Mouse (Mus musculus) forelimb bud, embryonic 11.5 days (tissue): ENCODE results near the gene Rab40c.

Experiments
- DNase-seq: peaks from one replicate; pipeline ENCODE4 v3.0.0-alpha.2; 2012; ENCODE audit warnings: low read depth, low spot score

The Rab40c gene

DNA sequence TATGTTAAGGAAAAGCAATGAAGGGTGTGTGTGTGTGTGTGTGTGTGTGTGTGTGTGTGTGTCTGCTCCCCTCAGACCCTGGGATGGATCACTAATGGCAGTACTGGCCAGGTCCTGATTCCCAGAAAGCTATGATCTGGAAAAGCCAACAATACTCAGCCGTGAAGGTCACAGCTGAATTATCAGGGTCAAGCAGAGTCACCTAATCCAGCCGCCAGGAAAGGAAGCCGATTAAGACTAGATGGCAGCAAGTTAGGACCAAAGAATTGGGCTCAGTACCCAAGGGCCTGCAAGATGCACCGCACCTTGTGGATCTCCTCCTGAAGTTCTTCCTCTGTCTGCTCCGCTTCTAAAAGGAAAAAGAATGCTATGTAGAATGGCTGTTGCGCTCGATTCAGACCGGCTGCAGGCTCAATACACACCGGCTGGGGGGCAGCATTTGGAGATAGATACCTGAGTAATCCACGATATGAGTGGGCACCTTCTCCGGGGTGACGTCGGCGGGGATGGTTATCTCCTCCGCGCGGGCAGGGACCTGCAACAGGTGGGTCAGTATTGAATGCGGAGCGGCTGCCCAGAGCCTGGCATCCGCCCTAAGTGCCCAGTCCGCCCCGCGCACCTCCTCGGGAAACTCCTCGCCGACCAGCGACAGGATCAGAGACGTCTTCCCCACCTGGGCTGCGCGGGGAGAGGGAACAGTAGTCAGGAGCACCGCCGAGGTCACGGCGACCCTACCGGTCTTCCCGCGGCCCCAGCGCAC is 75.7 kb downstream of the Rab40c start:
- DNase-seq: no peak

GRCm38 (mm10) chr17:25843122-25843521 is 76.4 kb downstream of the Rab40c start:
- no peak for DNase-seq

GRCm38 (mm10) chr17:25842509-25842908 is 77.0 kb downstream of the Rab40c start:
- DNase-seq: no peak

DNA sequence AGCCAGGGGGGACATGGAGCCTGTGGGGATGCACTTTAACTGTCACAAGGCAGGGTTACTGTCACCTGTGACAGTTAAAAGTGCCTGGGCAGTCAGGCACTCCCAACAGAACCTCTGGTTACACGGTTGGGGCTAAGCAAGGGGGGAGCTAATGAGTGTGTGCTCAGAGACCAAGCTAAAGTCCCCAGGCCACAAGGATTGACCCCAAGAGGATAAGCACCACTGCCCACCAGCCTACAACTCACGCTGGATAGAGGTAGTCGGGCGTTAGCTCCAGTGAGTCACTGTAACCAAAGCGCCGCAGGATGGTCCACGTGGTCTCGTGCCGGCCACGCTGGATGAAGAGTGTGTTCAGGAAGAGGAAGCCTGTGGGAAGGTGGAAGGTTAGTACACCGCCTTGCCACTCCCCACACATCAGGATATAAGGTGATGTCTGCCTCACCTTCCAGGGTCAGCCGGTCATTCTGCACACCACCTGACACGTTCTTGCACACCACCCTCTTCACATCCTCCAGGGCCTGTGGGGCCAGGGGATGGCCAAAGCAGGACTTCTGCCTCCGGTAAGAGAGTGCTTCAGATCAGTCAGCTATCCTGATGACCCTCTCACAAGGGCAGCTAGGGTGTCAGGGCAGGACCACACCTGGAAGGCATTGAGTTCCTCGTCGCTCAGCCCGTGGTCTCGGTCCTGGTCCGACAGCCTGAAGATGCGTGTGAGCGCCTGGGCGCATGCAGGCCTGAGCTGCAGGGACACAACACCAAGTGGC is 78.2 kb downstream of the Rab40c start, which contains the start of gene Gm20683:
Gm20683 (minus strand) TSS at position 647 of the 764 bp plus-strand sequence.
- no peak for DNase-seq

DNA sequence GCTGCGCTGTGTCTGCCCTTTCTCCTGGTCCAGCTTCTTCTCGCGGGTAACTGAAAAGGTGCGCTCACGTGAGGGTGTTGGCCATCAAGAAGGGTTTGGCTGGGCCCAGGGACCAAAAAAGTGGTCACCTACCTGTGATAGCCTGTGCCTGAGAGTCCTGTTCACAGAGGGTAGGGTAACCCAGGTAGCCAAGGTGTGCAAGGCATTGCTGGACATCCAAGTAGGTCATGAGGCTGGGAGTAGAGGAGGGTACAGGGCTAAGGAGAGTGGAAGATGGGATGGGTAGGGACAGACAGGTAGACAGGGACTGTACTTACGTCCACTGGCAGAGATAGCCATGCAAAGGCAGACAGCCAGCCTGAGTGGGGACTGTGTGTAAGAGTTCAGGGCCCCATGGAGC is 79.0 kb downstream of the Rab40c start:
- DNase-seq: no peak

GRCm38 (mm10) chr17:25839455-25840235 is 79.9 kb downstream of the Rab40c start:
- no peak for DNase-seq

- DNase-seq: no peak
Observed at GRCm38 (mm10) chr17:25838904-25839303, 80.6 kb downstream of the Rab40c start.

- no peak for DNase-seq
Observed at GRCm38 (mm10) chr17:25837533-25837932, 82.0 kb downstream of the Rab40c start.

- DNase-seq: no peak
Observed at GRCm38 (mm10) chr17:25837076-25837410, 82.5 kb downstream of the Rab40c start, which contains the start of gene Rhbdl1. Rhbdl1 (minus strand) TSS chr17:25837295.

DNA sequence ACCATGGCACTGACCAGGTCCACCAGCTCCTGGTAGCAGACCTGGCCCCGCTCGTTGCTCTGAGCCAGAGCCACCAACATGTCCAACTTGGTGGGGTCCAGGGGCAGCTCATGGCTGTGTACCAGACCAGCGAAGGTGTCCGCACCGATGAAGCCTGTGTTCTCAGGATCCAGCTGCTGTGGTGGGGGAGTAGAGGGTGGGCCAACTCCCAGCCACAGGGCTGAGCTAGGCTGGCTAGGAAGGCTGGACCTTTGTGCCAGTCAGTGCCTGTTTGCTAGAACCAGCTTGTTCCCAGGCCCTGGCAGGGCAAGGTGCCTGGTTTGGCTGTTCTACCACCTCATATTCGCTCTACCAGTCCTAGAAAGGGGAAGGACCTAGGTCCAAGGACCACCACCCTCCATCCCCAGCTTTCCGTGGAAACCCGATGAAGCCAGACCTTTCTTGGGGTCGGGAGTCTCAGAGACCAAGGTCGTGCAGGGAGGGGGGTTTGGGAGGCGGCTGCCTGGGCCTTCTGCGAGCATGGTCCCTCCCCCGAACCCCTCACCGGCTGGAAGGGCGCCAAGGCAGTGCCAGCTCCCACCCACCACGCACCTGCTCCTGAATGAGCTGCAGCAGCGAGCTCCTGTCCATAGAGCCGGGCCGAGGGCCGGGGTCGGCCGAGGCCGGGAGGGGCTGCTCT is 83.0 kb downstream of the Rab40c start:
- no peak for DNase-seq

- DNase-seq: no peak
Observed at GRCm38 (mm10) chr17:25835816-25836215, 83.7 kb downstream of the Rab40c start.

GRCm38 (mm10) chr17:25835301-25835700 is 84.2 kb downstream of the Rab40c start:
- no peak for DNase-seq

DNA sequence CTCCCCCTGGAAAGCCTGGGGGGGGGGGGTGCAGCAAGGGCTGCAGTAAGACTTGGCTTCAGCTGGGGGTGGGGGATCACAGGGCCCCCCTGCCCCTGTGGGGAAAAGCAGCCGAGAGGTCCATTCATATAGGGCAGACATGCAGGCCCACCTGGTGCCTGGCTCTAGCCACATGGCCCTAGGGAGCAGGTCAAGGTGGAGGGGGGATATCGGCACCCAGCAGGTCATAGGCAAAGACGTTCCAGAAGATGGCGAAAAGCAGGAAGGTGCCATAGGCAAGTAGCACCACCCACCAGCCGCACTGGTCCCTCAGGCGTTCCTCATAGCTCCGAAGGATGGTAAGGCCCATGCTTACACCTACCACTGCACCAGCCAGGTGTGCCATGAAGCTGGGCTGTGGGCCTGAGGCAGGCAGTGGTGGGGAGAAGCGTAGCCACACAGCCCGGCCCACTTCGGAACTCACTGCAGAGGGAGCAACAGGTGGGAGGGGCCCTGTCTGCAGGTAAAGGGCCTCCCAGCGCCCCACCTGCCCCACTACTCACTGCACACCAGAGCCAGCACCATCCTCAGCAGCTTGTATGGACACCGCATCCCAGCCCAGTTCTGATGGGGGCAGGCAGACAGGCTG is 84.8 kb downstream of the Rab40c start:
- DNase-seq: no peak

DNA sequence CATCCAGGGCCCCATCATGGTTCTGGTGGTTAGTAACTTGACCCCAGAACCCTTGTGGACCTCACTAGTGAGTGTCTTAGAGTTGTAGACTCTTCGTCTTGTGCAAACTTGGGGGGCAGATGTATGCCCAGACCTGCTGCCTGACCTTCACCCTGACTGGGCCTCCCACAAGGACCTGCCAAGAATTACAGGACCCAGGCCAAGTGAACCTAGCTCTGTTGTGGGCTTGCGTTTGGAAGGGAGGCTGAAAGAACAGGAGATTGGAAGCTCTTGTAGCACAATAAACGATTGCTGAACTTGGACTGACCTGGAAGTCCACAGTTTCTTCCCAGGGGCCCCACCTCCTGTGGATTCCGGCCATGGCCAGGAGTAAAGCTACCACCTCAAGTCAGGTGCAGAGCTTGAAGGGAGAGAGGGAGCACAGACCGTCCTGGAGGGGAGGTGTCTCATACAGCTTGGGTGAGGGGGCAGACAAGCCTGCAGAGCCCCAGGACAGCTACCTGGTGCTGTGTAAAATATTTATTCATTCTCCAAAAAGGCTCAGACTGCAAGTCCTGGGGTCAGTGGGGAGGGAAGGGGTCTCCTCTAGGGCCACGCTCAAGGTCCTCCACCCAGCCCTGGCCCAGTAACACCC is 85.4 kb downstream of the Rab40c start:
- no peak for DNase-seq

DNA sequence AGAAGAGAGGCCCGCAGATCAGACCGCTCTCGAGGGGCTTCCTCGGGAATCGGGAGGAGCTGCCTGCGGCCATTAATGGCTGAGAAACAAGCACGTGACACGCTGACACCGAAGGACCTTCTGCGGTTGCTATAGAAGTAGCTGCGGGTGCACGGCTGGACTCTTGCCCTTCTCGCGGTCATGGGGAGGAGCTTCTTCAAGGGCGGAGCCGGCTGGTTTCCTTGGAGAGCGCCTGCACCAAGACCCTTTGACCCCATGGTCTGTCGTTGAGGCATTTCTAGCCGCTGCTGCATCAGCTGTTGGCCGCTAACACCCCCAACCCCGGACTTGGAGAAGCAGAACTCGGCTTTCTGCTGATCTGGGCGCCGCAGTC is 86.2 kb downstream of the Rab40c start, which contains the start of gene Stub1:
Stub1 (minus strand) TSS at position 114 of the 373 bp plus-strand sequence.
- peak; percentile 85 for DNase-seq

DNA sequence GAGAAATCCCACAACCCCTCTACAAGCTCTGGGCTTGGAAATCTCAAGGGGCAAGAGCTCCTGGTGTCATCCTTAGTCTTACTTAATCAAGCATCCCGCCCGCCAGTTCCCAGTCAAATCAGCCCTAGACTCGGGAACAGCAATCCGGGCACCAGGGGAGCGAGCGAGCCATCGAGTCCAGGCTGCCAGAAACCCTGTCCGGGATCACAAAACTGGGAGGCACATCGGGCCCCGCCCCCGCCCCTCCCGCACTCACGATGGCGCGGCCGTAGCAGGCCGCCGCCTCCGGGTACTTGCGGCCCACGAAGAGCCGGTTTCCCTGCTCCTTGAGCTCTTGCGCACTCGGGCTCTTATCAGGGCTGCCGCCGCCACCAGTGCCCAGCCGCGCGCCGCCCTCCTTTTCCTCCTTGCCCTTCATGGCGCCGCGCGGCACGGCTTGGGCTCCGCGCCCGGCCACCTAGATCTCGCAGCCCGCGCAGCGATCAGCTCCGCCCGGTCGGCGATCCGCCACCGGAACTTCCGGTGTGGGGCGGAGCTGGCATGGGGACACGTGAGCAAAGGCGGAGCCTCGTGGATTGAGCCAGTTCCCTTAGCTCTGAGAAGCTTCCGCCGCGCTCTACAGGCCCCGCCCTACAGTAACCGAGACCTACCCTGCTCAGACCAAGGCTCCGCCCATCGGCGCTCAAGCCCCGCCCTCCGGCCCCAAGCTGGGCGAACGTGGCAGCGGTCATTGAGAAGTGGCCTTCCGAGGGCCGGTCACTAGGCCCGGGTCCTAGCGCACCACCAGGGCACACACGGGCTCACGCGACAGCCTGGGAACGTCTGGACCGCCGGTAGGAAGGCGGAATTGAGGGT is 86.9 kb downstream of the Rab40c start:
- DNase-seq: peak; percentile 99
